Mouse (Mus musculus) right cerebral cortex, postnatal 25 days (tissue): ENCODE data around the gene 4930513O06Rik.

Source experiments
- DNase-seq: peaks from one replicate; pipeline ENCODE4 v3.0.0; 2022

4930513O06Rik gene

DNA sequence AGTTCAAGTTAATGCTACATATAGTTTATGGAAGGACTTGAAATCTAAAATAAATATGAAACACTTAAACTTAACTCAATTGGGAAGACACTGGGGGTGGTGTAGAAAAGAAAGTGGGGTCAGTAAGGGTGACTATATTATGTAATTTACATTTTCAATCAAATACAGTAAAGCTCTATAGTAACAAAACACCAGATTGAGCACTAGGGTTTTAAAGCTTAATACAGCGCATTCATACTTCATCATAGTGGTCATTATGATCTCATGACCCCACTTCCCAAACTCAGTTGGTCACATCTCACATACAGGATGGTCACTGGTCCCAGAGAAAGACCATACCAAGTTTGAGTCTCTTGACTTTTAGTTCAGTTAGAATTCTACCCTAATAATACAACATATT is at the start of gene 4930513O06Rik:
4930513O06Rik (plus strand) TSS at position 301 of the 400 bp plus-strand sequence.
- DNase-seq = no peak

DNA sequence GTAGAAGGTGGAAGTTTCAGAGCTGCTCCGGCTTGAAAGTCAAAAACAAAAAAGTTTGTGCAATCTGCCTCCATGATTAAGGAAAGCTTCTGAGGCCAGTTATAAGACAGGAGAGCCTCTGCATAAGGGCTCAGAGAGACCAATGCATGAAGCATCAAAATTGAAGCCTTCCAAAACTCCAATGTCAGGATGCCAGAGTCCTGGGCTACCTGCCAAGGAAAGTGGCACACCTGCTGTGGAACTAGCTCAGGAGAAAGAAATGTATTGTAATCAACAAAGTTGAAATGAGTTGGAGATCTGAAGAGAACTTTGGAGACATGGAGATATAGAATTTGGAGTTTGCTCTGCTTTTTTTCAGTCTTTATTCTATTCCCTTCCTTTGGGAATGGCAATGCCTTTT is 48.4 kb upstream of the 4930513O06Rik start:
- DNase-seq = no peak

DNA sequence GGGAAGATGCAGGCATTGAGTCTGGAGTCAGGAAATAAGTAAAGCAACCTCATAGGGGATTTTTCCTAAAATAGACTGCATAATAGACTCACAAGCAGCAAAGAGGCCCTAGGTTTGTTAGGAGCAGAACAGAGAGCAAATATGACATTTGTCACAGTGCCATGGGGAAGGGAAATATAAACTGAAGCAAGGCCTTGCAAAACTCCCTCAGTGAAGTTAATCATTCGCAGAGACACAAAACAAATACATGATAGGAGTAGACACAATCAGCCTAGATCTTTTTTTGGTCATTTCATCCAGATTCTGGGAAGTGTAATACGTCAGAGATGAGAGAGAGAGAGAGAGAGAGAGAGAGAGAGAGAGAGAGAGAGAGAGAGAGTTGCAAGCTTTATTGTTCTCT is 46.7 kb upstream of the 4930513O06Rik start:
- DNase-seq = no peak

DNA sequence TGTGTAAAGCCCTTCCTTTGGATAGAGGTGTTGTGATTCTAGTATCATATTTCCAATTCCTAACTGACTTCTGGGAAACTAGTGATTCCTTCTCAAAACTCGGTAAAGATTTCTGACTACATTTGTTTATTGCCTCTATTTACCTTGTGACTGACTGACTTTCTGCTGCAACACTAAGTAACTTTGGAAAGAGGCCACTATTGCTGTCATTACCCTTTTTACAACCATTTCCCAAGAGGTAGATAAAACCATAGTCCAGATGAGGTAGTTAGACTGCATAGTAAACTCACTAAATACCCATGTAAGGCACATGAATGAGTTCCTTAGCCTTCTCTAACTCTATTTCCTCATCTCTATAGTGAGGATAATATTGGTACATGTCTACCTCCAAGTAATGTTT is 44.9 kb upstream of the 4930513O06Rik start:
- DNase-seq = no peak

DNA sequence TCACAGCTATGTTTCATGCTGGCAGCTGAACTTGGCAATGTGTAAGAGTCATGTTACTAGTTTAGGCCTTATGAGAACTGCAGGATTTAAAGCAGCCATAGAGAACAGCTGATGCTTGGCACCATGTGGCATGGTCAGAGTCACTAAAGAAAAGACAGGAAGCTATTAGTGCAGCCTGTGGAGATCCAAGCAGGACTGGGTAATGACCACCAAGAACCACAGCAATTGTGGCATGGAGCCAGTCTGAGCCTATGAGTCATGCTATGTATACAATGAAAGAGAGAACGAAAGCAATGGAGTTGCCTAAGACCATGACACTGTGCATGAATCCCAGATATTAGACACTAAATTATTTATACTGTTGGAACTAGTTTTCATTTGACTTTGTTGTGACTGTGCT is 34.1 kb upstream of the 4930513O06Rik start:
- DNase-seq = no peak

DNA sequence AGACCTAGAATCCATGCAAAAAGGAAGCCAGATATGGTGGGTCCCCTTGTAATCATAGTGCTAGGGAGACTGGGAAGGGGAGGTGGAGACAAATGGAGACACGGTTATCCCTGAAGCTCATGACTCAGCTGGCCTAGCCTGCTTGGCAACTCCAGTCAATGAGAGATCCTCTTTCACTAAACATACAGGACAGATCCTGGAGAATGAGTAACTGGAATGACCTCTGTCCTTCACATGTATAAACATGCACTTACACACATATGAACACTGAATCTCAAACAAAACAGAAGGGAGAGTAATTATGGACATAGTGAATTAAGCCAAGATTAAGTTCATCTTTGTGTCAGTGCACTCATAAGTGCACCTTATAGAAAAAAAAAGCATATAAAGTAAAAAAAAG is 32.9 kb upstream of the 4930513O06Rik start:
- DNase-seq = no peak

DNA sequence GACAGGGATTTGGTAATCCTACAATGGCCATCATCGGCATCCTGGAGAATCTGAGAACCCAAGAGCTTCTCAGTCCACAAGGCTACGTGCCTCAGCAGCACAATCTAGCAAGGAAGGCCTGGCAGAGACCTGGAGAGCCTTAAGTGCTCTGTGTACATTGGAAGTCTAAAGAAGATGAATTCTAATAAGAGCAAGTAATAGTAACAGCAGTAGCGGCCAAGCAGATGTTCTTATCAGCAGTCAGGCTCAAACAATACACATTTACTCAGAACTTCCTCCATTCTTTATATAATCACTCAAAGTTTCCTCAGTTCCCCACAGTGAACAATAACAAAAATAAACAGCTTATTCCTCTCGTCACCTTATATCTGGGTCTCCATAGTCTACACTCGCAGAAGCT is 22.0 kb upstream of the 4930513O06Rik start:
- DNase-seq = no peak

DNA sequence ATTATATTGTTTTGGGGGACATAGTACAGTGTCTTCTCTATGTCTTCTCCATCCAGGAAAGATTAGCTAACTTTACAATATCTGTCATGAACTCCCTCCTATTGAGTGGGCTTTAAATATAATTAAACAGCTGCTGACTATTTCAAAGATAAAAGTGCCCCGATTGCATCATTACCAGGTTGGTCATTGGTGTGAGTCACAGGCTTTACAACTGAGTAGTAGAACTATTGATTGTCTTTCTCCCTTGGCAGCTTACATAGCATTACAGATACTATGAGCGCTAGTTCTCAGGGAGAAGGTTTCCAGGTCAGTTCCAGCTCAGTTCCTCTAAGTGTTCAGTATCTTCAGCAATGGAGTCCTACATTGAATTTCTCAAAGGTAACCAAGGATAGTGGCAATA is 7.5 kb upstream of the 4930513O06Rik start:
- DNase-seq = no peak

DNA sequence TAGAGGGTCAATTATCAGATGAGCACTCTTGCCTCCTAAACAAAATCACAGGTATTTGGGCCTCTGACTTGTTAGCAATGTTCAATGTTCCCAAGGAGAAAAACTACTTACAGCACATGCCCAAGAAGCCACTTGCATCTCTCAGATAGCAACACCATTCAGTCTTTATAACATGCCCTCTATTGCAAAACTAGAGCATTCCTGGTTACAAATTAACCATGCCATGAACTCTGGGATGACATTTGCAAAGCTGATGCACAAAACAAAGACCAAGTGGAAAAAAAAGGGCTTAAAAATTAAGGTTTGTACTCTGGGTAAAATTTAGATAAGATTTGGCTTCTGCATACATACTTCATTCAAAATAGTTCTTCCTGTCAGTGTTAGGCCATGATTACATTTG is 966 bp upstream of the 4930513O06Rik start, which contains the start of gene Serpina7:
Serpina7 (minus strand) TSS at position 160 of the 400 bp plus-strand sequence.
- no peak for DNase-seq

DNA sequence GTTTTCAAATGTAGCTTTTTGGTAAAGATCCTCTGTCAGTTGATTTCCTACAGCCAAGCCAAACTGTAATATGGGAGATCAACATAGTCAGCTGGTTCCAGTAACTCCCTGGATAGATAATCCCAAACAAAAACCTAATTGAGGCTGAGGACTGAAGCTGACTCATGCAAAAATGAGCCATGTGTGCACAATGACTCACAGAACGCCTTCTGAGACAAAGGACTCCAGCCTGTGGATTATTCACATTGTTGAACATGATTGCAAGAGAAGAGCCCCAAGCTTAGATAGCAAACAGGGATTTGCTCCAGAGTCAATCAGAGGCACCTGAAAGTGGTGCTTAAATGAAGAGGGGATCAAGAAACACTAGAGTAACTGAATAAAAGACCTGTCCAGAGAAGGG is 11.2 kb downstream of the 4930513O06Rik start:
- no peak for DNase-seq

DNA sequence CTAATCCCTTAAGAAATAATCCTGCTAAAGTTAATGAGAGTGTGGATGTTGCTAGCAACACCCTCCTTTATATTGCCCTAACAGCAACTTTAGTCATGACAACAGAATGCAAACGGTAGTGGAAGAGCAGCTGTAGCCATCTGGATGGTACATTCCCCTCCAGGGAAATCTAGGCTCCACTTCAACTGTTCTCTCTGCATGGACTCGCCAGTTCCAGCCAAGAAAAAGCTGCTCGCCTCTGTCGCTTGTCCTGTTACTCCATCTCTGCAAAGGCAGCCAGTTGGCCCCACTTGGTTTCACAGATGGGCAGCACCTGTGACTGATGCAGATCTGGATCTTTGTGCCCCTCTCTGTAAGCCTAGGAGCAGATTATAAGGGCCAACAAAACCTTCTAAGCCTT is 48.0 kb downstream of the 4930513O06Rik start:
- DNase-seq = no peak
